Mouse (Mus musculus): ENCODE data around the gene Srebf1. TPM values are rescaled to one million over a fixed set of nuclear protein-coding genes. Genes with fewer than 3 reads are reported as not detected.
A peak's percentile ranks its signal among the peaks of the same experiment; 100 is the strongest.

Srebf1 gene
- polyA plus RNA-seq, 1 experiment = 192 TPM

- TF ChIP-seq POLR2AphosphoS2 (IDR thresholded peaks at IDR 0.05; ENCODE audit: insufficient read length, low read depth) = no peak
- no peak for TF ChIP-seq USF1 (IDR thresholded peaks at IDR 0.05; ENCODE audit: low read depth)
- no peak for TF ChIP-seq E2F4 (IDR thresholded peaks at IDR 0.05; ENCODE audit: insufficient read depth)
- TF ChIP-seq REST (IDR thresholded peaks at IDR 0.05; ENCODE audit: insufficient read depth, insufficient read length) = no peak
- TF ChIP-seq POLR2A (IDR thresholded peaks at IDR 0.05; ENCODE audit: insufficient read length, low read depth) = no peak
- TF ChIP-seq TCF12 (IDR thresholded peaks at IDR 0.05; ENCODE audit: insufficient read depth, poor library complexity, severe bottlenecking) = no peak
- TF ChIP-seq SRF (IDR thresholded peaks at IDR 0.05; ENCODE audit: control insufficient read depth, insufficient read length, low read depth) = no peak
- no peak for TF ChIP-seq CEBPB (IDR thresholded peaks at IDR 0.05; ENCODE audit: insufficient read depth, poor library complexity, severe bottlenecking)
- no peak for TF ChIP-seq MYOD1 (IDR thresholded peaks at IDR 0.05; ENCODE audit: control insufficient read depth in 1 of 3, insufficient read length in 2 of 3, low read depth in 2 of 3)
- TF ChIP-seq TCF3 (IDR thresholded peaks at IDR 0.05; ENCODE audit: insufficient read length, low read depth) = no peak
- no peak for TF ChIP-seq MAX (IDR thresholded peaks at IDR 0.05; ENCODE audit: low read depth)
- no peak for TF ChIP-seq MYOG (IDR thresholded peaks at IDR 0.05; ENCODE audit: control insufficient read depth in 1 of 3, insufficient read depth in 1 of 3, insufficient read length in 2 of 3, low read depth in 2 of 3)
- Histone ChIP-seq H3K4me3 (no peak overlapping the region), H3ac (ENCODE audit: control insufficient read depth, insufficient read length) (no peak overlapping the region), H3K36me3 (ENCODE audit: control insufficient read depth, insufficient read depth) (no peaks in the 10 kb centered on the region), H3K27me3 (ENCODE audit: control insufficient read depth, insufficient read depth, insufficient read length) (no peaks in the 10 kb centered on the region), H3K4me2 (ENCODE audit: low read depth) (no peak overlapping the region), H3K79me2 (ENCODE audit: control insufficient read depth, insufficient read depth) (peaks cover 15% of the 10 kb centered on the region)
Measured at GRCm38 (mm10) chr11:60184346-60185325, 37.7 kb downstream of the Srebf1 start.

- no peak overlapping the region for H3K4me2 ChIP-seq (ENCODE audit: low read depth)
- H3K4me3 ChIP-seq = no peak overlapping the region
- no peak overlapping the region for H3ac ChIP-seq (ENCODE audit: control insufficient read depth, insufficient read length)
- H3K36me3 ChIP-seq (ENCODE audit: control insufficient read depth, insufficient read depth) = no peaks in the 10 kb centered on the region
- no peaks in the 10 kb centered on the region for H3K27me3 ChIP-seq (ENCODE audit: control insufficient read depth, insufficient read depth, insufficient read length)
- no peak for TF ChIP-seq E2F4 (IDR thresholded peaks at IDR 0.05; ENCODE audit: insufficient read depth)
- TF ChIP-seq REST (IDR thresholded peaks at IDR 0.05; ENCODE audit: insufficient read depth, insufficient read length) = no peak
- TF ChIP-seq POLR2A (IDR thresholded peaks at IDR 0.05; ENCODE audit: insufficient read length, low read depth) = no peak
- peaks cover 30% of the 10 kb centered on the region for H3K79me2 ChIP-seq (ENCODE audit: control insufficient read depth, insufficient read depth)
Measured at GRCm38 (mm10) chr11:60182741-60183140, 39.6 kb downstream of the Srebf1 start.

GRCm38 (mm10) chr11:60182116-60182670 lies 40.2 kb downstream of the Srebf1 start:
- peak overlapping the region; percentile 12 for H3K4me2 ChIP-seq (ENCODE audit: low read depth)
- H3K36me3 ChIP-seq (ENCODE audit: control insufficient read depth, insufficient read depth) = no peaks in the 10 kb centered on the region
- H3ac ChIP-seq (ENCODE audit: control insufficient read depth, insufficient read length) = no peak overlapping the region
- H3K4me3 ChIP-seq = no peak overlapping the region
- peaks cover 30% of the 10 kb centered on the region for H3K79me2 ChIP-seq (ENCODE audit: control insufficient read depth, insufficient read depth)
- TF ChIP-seq POLR2AphosphoS2 (IDR thresholded peaks at IDR 0.05; ENCODE audit: insufficient read length, low read depth) = no peak
- no peak for TF ChIP-seq MYOG (IDR thresholded peaks at IDR 0.05; ENCODE audit: control insufficient read depth in 1 of 3, insufficient read depth in 1 of 3, insufficient read length in 2 of 3, low read depth in 2 of 3)
- TF ChIP-seq TCF3 (IDR thresholded peaks at IDR 0.05; ENCODE audit: insufficient read length, low read depth) = no peak
- no peak for TF ChIP-seq MAX (IDR thresholded peaks at IDR 0.05; ENCODE audit: low read depth)
- TF ChIP-seq MYOD1 (IDR thresholded peaks at IDR 0.05; ENCODE audit: control insufficient read depth in 1 of 3, insufficient read length in 2 of 3, low read depth in 2 of 3) = no peak
- TF ChIP-seq REST (IDR thresholded peaks at IDR 0.05; ENCODE audit: insufficient read depth, insufficient read length) = no peak
- TF ChIP-seq POLR2A (IDR thresholded peaks at IDR 0.05; ENCODE audit: insufficient read length, low read depth) = no peak
- no peak for TF ChIP-seq USF1 (IDR thresholded peaks at IDR 0.05; ENCODE audit: low read depth)
- H3K27me3 ChIP-seq (ENCODE audit: control insufficient read depth, insufficient read depth, insufficient read length) = no peaks in the 10 kb centered on the region

DNA sequence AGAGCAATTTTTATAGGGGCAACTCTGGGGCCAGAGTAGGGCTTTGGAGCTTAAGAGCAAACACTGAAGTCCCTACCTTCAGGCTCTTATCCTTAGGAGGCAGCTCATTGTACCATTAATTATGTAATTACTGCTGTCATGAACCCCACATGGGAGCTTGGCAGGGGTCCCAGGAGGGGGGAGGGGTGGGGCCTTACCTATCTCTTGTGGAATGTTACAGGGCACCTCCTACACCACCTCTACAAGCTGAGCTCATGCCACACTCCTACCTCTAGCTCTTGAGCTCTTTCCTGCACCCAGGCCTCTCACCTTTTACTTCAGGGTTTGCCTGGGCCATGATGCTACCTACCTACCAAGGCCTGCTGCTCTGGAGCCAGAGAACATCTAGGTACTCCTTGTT lies 43.9 kb downstream of the Srebf1 start:
- TF ChIP-seq USF1 (IDR thresholded peaks at IDR 0.05; ENCODE audit: low read depth) (no peak), MYOD1 (IDR thresholded peaks at IDR 0.05; ENCODE audit: control insufficient read depth in 1 of 3, insufficient read length in 2 of 3, low read depth in 2 of 3) (no peak), POLR2A (IDR thresholded peaks at IDR 0.05; ENCODE audit: insufficient read length, low read depth) (no peak), TCF3 (IDR thresholded peaks at IDR 0.05; ENCODE audit: insufficient read length, low read depth) (no peak), CEBPB (IDR thresholded peaks at IDR 0.05; ENCODE audit: insufficient read depth, poor library complexity, severe bottlenecking) (no peak), POLR2AphosphoS2 (IDR thresholded peaks at IDR 0.05; ENCODE audit: insufficient read length, low read depth) (no peak), TCF12 (IDR thresholded peaks at IDR 0.05; ENCODE audit: insufficient read depth, poor library complexity, severe bottlenecking) (no peak)
- H3K4me2 ChIP-seq (ENCODE audit: low read depth) = no peak overlapping the region

GRCm38 (mm10) chr11:60178005-60178404 lies 44.4 kb downstream of the Srebf1 start:
- H3K4me2 ChIP-seq (ENCODE audit: low read depth) = no peak overlapping the region
- H3K4me3 ChIP-seq = no peak overlapping the region
- H3ac ChIP-seq (ENCODE audit: control insufficient read depth, insufficient read length) = no peak overlapping the region
- TF ChIP-seq CEBPB (IDR thresholded peaks at IDR 0.05; ENCODE audit: insufficient read depth, poor library complexity, severe bottlenecking) (no peak), REST (IDR thresholded peaks at IDR 0.05; ENCODE audit: insufficient read depth, insufficient read length) (no peak), MYOG (IDR thresholded peaks at IDR 0.05; ENCODE audit: control insufficient read depth in 1 of 3, insufficient read depth in 1 of 3, insufficient read length in 2 of 3, low read depth in 2 of 3) (no peak), MYOD1 (IDR thresholded peaks at IDR 0.05; ENCODE audit: control insufficient read depth in 1 of 3, insufficient read length in 2 of 3, low read depth in 2 of 3) (no peak), USF1 (IDR thresholded peaks at IDR 0.05; ENCODE audit: low read depth) (no peak), POLR2A (IDR thresholded peaks at IDR 0.05; ENCODE audit: insufficient read length, low read depth) (no peak), TCF12 (IDR thresholded peaks at IDR 0.05; ENCODE audit: insufficient read depth, poor library complexity, severe bottlenecking) (no peak), POLR2AphosphoS2 (IDR thresholded peaks at IDR 0.05; ENCODE audit: insufficient read length, low read depth) (no peak), SRF (IDR thresholded peaks at IDR 0.05; ENCODE audit: control insufficient read depth, insufficient read length, low read depth) (no peak), TCF3 (IDR thresholded peaks at IDR 0.05; ENCODE audit: insufficient read length, low read depth) (no peak), MAX (IDR thresholded peaks at IDR 0.05; ENCODE audit: low read depth) (no peak), E2F4 (IDR thresholded peaks at IDR 0.05; ENCODE audit: insufficient read depth) (no peak)
- peaks cover 35% of the 10 kb centered on the region for H3K79me2 ChIP-seq (ENCODE audit: control insufficient read depth, insufficient read depth)
- no peaks in the 10 kb centered on the region for H3K27me3 ChIP-seq (ENCODE audit: control insufficient read depth, insufficient read depth, insufficient read length)
- no peaks in the 10 kb centered on the region for H3K36me3 ChIP-seq (ENCODE audit: control insufficient read depth, insufficient read depth)

More for the DNA sequence above, 43.9 kb downstream of the Srebf1 start:
- Histone ChIP-seq H3K79me2 (ENCODE audit: control insufficient read depth, insufficient read depth) (peaks cover 35% of the 10 kb centered on the region), H3ac (ENCODE audit: control insufficient read depth, insufficient read length) (no peak overlapping the region), H3K27me3 (ENCODE audit: control insufficient read depth, insufficient read depth, insufficient read length) (no peaks in the 10 kb centered on the region), H3K36me3 (ENCODE audit: control insufficient read depth, insufficient read depth) (no peaks in the 10 kb centered on the region), H3K4me3 (no peak overlapping the region)
